Mouse (Mus musculus): Measurements from ENCODE around the gene Ccdc115.

DNA sequence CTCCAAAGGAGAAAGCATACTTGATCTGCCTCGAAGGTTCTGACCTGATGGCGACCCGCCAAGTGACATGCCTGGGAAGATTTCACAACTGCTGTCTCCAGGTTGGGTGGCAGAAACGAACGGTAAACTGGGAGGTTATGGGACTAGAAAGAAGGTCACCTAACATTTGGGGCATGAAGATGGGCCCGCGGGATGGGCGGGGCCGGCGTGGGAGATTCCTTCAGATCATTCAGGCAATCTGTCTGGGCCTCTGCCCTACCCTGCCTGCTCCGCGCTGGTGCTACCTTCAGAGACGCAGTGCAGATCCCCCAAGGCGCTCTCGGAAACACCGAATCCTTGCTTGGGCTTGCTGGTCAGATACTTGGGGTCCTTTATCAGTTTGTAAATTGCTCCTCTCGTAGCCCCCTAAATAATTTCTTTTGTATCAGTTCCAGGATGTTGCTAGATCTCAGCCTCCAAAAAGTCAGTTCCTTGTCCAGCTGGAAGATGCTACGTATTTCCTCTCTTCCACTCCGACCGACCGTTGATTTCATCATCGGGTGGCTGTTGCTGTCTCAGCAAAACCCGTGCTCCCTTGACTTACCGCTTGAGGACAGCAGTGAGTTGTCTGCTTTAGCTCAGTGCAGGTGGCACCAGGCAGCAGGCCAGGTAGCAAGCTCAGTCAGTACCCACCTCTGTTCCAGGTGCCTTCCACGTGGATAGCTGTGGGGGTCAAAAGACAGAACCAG, 46.2 kb upstream of the Ccdc115 start:
- 0 out of 2 replicates have a peak, but pooled peaks have one; percentile 29 for TF ChIP-seq POLR2A (IDR thresholded peaks at IDR 0.05; ENCODE audit: control insufficient read depth, low read depth, low read length)
- peak; percentile 58; the same call in 1 of the 2 replicates for TF ChIP-seq CTCF (IDR thresholded peaks at IDR 0.05; ENCODE audit: control insufficient read depth, insufficient read depth, insufficient replicate concordance, low read depth, low read length)
